Mouse (Mus musculus): ENCODE results near the gene Yeats2. TPM values are rescaled to one million over a fixed set of nuclear protein-coding genes. Genes with fewer than 3 reads are reported as not detected.

Gene Yeats2
- polyA plus RNA-seq, 1 experiment from 2014 or later: 48.5 TPM

DNA sequence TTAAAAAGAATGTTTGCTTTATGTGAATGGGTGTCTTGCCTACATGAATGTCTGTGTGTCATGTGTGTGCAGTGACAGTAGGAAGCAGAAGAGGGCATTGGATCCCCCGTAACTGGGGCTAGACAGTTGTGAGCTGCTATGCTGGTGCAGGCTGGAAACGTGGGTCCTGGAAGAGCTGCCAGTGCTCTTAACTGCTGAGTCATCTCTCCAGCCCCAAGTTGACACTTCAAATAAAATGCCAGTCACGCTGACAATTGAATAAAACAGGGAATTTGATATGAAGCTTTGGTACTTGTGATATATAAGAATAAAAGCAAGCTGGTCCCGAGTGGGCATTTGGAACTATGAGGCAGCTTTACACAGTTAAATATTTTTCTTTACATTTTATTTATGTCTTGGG lies 139.4 kb downstream of the Yeats2 start:
- Histone ChIP-seq H3K9ac (ENCODE audit: low read length) (no peak overlapping the region), H3K36me3 (ENCODE audit: control insufficient read depth, insufficient read depth, low read length) (peaks cover 14% of the 10 kb centered on the region), H3K27ac (replicated peaks; ENCODE audit: low read depth, low read length) (no peak overlapping the region), H3K9me3 (ENCODE audit: control insufficient read depth, low read length) (no peaks in the 10 kb centered on the region), H3K4me1 (ENCODE audit: control insufficient read depth, insufficient read depth, low read length) (no peaks in the 10 kb centered on the region), H3K4me3 (ENCODE audit: low read depth, low read length) (no peak overlapping the region), H3K4me2 (ENCODE audit: low read depth, severe bottlenecking) (no peak overlapping the region), H3K27me3 (ENCODE audit: control insufficient read depth, insufficient read depth, low read length) (no peaks in the 10 kb centered on the region)
- WGBS: 83% methylated on average over 4 of the region's 4 CpGs
- ATAC-seq (ENCODE audit: insufficient number of reproducible peaks, low FRiP score, low TSS enrichment, low read depth) (no peak), DNase-seq (ENCODE audit: low spot score) (no peak)

Other genes starting within 250 kb of the Yeats2 start
- gene Klhl6, start 158.0 kb upstream of the Yeats2 start, polyA plus RNA-seq (2014; fragmentation: Nextera tagmentation; extraction: Ambion mirVana): 4.6 and 5.0 TPM in 2 replicates
- 30.1 and 30.5 TPM in 2 replicates for gene Klhl24, start 43.5 kb upstream of the Yeats2 start, polyA plus RNA-seq (2014; fragmentation: Nextera tagmentation; extraction: Ambion mirVana)
- gene Map6d1, start 100.3 kb downstream of the Yeats2 start, polyA plus RNA-seq (2014; fragmentation: Nextera tagmentation; extraction: Ambion mirVana): 0.72 and 0.92 TPM in 2 replicates
- gene Parl, start 161.3 kb downstream of the Yeats2 start, polyA plus RNA-seq (2014; fragmentation: Nextera tagmentation; extraction: Ambion mirVana): 109 TPM in 2 replicates
- gene Cyp2ab1, start 184.3 kb downstream of the Yeats2 start, polyA plus RNA-seq (2014; fragmentation: Nextera tagmentation; extraction: Ambion mirVana): not detected in 2 replicates

Measured in limb, embryonic 11.5 days (tissue).